Mouse (Mus musculus) liver, postnatal 0 days (tissue): ENCODE measurements at regions not wholly inside any gene's neighbourhood (a gene's known extent, or its start where the extent isn't known, plus 50 kb on each side); places are given as distances from the start of the nearest gene placed in this dataset.

Experiments
- CTCF ChIP-seq: sonication (generic); IDR thresholded peaks from 2 replicates; pipeline ENCODE4 v1.5.1; 2016; ENCODE audit warnings: antibody characterized with exemption, low read depth
- EP300 ChIP-seq: IDR thresholded peaks from 2 replicates; pipeline ENCODE4 v1.6.1; 2016; ENCODE audit warnings: antibody characterized with exemption, low read depth, mild to moderate bottlenecking

- TF ChIP-seq CTCF = no peak
- TF ChIP-seq EP300 = no peak
These were observed 114.2 kb downstream of the Utp18 start for GRCm38 (mm10) chr11:93771143-93771940.
